Mouse (Mus musculus) megakaryocyte, embryonic 14.5 days (primary cell): ENCODE measurements around the gene Msrb3.

ENCODE experiments used
- FLI1 ChIP-seq: IDR thresholded peaks from 2 replicates; pipeline ENCODE4 v1.6.1; 2012; ENCODE audit warnings: low read length, inconsistent platforms, mixed read lengths
- GATA1 ChIP-seq: IDR thresholded peaks from 3 replicates; pipeline ENCODE4 v1.6.1; 2012; ENCODE audit warnings: mixed read lengths, low read length, inconsistent platforms, borderline replicate concordance

DNA sequence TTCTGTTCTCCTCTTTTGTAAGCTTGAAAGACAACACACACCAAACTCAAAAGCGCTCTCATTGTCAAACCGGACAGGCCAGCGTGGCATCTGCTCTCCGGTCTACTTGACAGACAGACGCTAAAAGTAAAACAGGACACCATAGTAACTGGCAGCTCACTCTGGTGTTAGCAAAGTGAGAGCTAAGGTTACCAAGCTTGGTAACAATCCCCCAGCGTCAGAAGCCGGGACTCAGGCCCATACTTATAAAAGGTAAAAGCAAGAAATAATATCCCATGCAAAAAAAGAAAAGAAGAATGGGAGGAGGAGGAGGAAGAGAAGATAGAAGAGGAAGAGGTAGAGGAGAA lies 15.9 kb downstream of the Msrb3 start:
- TF ChIP-seq FLI1 (no peak), GATA1 (no peak)
